Mouse (Mus musculus) A20 (cell line): ENCODE results near the gene Pak1.
"Not testable (repeated sequence)": the region's sequence is repeated elsewhere in the genome, so short reads cannot be mapped to it uniquely, and the experiment has no call there.

Experiments
- DNase-seq: peaks from one replicate; pipeline ENCODE4 v3.0.0-alpha.2; 2011; ENCODE audit warnings: low read depth, low spot score

Pak1 gene

DNA sequence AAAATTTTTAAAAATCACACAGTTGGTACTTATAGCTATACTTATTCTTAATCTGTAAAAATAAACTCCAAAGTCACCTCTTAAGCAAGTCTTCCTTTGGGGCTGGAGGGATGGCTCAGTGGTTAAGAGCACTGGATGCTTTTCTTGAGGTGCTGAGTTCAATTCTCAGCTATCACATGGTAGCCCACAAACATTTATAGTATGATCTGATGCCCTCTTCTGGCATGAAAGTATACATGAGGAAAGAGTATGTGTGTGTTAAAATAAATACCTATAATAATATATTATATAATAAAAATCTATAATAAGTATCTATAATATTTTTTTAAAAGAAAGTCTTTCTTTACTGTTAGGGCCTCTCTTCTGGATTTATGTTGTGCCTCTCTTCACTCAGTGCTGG, 58.2 kb downstream of the Pak1 start:
- peak; percentile 9 for DNase-seq

DNA sequence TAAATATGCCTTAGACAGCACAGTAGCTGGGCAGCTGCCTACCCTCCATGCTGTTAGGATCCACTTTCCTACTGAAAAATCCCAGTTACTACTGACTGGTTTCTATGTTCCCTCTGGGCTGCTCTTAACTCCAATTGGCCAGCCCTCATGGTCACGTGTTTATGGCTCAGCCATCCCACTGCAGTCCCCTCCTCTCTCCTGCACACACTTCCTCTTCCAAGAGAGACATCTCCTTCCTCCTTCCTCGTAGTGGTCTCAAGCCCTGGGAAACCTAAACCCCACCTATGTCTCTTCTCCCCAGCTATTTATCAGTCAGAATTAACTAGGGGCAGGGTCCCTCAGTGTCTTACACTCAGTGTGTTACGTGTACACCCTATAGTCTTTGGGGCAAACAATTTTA, 61.2 kb downstream of the Pak1 start:
- DNase-seq: not testable (repeated sequence)

DNA sequence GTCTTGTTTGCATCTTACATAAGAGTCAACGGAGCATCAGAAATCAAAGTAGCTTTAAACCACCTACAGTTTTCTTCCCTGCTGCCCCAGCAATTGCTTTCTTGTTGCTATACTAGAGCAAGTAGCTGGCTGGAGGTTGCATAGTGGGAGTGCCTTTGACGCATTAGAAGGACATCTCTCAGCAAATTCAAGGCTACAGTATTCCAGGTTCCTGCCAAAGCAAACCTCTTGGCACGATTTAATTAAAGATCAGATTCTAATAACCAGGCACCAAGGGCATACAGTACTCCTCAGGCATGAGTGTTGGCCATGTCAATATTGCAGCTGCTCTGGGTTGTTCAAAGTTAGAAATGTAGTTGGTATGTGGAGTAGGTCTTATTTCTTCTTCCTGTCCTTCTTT, 62.0 kb downstream of the Pak1 start:
- DNase-seq: no peak

DNA sequence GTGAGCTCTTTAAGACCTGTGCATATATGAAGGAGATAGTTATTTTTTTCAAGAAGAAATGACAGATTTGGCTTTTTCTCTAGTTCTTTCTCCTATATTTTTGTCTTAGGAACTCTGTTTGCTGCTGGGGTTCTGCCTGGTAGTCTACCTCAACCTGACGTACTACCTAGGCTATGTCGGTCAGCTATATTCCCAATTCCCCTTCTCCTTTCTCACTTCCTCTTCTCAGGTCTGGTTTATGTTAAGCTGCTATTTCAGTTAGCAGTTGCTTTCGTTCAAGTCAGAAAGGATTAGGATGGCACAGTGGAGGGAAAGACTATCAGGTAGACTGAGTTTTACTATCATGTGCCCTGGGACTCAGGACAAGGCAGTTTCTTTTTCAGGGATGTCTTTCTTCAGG, 75.2 kb downstream of the Pak1 start:
- DNase-seq: peak; percentile 46

DNA sequence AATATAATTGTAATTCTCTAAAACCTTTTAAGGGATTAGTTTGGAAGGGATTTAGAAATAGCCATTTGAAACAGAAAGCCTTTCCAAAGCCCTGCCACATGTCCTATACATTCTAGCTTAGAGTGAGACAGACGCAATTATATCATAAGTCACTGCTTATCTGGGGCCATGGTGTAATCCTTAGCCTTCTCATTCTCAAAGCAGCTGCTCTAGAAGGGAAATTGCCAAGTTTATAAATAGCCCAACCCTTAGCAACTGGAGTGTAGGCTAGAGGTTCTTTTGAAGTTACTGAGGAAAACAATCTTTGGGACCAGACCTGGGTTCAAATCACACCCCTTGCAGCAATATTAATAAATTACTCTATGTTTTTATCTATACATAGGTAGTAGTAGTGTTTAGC, 76.2 kb downstream of the Pak1 start:
- no peak for DNase-seq

DNA sequence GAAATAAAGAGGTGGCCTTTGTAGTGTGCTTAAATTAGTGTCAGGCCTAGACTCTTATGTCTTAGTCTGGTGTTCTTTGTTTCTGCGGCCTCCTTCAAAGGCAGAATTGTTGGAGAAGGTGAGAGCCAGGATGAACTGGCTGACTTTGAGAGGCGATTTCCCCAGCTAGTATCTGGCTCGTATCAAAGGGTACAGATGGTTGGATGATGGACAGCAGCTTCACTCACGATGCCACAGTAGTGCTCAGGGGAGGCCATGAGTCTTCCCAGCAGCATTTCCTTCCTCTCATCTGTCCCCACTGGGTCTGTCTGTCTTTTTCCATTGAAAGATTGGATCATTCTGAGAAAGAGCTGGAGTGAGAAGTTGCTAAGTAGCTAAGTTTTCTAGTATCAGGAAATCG, 79.5 kb downstream of the Pak1 start:
- no peak for DNase-seq

DNA sequence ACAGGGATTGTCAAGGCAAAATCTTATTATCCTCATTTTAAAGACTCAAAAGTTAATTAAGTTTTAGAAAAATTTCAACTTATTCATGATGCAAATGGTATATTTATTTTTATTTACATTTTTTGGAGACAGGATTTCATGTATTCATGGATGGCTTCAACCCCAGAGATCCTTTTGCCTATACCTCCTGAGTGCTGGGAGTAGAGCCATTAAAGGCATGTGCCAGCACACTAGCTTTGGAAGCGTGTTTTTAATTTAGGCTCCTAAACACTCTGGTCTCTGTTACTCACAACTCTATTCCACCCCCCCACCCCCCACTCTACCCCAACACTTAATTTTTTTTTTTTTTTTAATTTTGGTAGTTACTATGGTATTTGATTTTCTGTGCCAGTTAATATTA, 80.4 kb downstream of the Pak1 start:
- no peak for DNase-seq

DNA sequence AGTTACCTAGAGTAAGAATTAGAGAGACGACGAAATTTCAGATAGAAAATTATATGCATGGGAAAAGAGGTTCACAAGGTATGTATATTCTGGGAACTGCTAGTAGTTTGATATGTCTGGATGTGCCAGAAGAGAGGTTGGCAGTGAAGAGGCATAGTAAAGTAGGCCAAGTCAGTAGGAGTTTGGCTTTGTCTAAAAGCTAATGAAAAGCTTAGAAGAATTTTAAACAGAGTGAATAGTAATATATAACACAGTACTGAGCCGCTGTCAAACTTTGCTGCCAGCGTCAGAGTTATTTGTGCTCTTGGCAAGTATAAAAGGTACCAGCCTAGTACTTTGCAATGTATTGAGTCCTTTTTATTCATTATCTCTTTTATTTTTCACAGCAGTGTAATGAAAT, 84.1 kb downstream of the Pak1 start:
- DNase-seq: no peak

DNA sequence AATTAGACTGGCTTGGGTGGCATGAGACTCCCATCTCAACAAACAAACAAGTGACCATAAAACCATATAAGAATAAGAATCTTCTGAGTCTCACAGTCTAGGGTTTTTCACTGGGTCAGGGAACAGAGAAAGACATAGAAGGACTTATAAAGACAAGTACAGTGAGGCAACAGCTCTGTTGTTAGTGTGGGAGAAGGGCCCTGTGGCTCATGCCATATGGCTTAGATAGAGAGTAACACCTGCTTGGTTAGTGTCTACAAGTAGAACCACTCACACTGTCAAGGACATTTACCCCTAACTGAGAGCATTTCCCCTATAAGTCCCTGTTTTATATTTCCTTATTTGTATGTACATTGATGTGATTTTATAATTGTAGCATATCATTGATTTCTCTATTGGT, 85.0 kb downstream of the Pak1 start:
- DNase-seq: no peak

DNA sequence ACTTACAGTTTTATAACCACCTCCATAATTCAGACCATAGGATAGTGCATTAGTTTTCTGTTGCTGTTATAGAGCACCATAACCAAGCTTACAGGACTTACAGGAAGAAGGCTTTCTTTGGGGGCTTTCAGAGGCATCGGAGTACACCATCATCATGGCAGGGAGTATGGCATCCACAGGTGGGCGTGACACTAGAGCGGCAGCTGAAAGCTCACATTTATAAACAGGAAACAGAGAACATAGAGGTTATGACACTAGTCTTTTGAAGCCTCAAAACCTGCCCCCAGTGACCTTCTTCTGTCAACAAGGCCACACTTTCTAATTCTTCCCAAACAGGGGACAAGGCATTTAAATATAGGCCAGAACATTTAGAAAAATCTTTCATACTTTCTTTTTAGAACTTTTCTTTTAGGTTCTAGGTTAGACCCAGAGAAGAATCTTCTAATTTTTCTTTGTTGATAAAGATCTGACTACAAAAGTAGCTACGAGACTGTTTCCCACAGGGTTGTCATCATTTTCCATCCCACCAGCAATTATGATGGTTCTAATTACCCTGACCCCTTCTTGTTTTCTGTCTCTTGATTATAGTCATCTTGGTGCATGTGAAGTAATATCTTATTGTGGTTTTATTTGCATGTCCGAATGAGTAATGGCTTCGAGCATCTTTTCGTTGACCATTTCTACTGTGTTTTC, 89.7 kb downstream of the Pak1 start:
- no peak for DNase-seq

DNA sequence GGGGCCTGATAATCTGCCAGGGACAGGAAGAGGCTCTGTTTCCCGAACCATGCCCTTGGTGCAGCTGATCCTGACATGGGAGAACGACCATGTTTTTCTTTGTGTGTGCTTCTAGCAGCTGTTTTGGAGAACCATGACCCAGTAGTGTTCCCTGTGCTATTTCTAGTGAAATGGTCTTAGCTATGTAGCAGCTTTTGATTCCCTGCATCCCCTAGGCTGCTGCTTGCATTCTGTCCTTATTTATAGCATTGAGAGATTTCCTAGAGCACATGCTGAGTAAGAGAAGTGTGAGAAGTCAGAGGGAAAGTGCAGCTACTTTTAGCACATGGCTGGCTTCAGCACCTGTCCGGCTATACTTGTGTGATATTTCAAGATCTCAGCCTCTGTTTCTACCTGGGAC, 123.3 kb downstream of the Pak1 start:
- DNase-seq: no peak

DNA sequence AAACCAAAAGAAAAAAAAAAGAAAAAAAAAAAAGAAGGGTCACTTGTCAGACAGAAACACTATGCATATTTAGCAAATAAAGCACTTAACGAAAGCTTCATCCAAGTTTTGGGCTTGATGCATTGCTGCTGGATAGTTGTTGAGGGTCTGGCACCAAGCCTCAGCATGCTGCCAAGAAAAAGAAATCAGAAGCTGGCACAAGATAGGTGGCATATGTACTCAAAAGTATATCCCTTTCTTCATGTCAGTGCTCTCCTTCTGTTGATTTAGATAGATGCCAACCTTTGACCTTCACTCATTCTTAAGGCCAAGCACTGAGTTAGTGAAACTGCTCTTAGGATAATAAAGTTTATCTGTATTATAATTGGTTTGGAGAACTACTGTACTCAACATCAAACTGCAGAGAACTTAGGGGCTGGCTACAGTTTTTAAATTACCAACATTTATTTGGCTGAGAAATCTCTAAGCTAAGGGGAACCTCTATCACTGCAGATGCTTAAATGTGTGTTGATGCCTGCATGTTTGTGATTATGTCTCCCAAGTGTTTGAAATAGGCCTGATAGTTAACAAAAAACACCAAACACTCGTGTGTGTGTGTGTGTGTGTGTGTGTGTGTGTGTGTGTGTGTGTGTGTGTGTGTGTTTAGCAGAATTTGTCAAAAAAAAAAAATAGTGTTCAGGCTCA, 126.6 kb downstream of the Pak1 start:
- no peak for DNase-seq

DNA sequence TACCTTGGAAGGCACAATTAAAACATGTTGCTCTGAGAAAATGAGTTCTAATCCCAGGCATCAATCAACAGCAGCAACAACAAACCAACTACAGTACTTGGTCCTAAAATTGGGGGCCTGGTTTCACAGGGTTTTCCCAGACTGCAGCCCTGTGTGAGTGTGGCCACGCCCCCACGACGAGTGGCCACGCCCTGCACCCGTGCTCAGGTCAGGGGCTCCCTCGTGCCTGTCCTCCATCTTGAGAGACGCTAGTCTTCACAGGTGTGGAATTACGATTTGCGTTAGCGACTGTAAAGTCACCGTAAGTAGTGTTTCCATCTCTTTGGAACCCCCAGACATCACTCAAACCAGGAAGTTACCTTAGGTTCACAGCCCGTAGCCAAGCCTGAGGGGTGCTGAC, 131.4 kb downstream of the Pak1 start, which contains the start of gene Gdpd4:
Gene Gdpd4, plus strand, starts transcription at position 214 of the 400 bp plus-strand sequence.
- DNase-seq: no peak

DNA sequence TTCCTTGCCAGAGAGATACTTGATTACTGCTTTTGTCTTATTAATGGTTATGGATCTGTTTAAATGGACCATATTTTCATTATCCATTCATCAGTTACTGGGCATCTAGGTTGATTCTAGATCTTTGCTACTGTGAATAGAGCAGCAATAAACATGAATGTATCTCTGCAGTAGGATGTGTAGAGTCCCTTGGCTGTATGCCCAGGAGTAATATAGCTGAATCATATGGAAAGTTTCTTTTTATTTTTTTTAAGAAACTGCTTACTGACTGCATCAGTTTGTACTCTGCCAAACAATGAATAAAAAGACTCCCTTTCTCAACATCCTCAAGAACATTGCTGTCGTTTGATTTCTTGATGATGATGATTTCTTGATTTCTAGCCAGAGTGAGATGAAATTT, 137.5 kb downstream of the Pak1 start:
- no peak for DNase-seq

DNA sequence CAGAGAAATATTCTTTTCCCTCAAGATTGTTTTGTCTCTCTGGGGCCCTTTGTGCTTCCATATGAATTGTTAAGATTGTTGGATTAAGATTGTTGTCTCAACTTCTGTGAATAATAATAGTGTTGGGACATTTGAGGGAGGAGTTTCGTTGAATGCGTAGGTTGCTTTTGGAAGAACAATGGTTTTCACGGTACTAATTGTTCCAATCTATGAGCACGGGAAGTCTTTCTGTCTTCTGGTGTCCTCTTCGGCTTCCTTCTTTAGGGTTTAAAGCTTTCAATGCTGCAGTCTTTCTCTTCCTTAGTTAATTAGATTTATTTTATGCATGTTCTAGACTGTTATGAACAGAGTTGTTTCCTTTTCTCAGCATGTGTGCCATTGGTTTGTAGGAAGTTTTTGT, 138.6 kb downstream of the Pak1 start:
- DNase-seq: no peak

DNA sequence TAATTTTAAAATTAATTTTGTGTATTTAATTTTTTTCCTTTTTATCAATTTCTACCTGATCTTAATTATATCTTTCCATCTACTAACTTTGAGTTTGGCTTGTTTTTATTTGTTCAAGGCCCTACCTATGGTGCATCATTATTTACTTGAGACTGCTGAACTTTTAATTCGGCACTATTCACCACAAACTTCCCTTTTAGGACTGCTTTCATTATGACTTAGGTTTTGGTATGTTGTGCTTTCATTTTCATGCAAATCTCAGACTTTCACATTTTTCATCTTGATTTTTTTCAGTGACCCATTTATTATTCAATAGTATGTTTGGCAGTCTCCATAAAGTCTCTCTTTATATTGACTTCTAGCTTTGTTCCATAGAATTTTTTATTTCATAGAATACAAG, 156.1 kb downstream of the Pak1 start:
- peak; percentile 52 for DNase-seq
